Mouse (Mus musculus) bone marrow macrophage, adult 2 months (primary cell): ENCODE measurements at regions not wholly inside any gene's neighbourhood (a gene's known extent, or its start where the extent isn't known, plus 50 kb on each side); places are given as distances from the start of the nearest gene placed in this dataset.

Experiments used
- CTCF ChIP-seq: IDR thresholded peaks from 2 replicates; pipeline ENCODE4 v1.5.1; 2012; ENCODE audit warnings: low read depth, mild to moderate bottlenecking, low read length, moderate library complexity
- POLR2A ChIP-seq: IDR thresholded peaks from 2 replicates; pipeline ENCODE4 v1.6.1; 2012; ENCODE audit warnings: mild to moderate bottlenecking, low read depth, low read length, borderline replicate concordance

DNA sequence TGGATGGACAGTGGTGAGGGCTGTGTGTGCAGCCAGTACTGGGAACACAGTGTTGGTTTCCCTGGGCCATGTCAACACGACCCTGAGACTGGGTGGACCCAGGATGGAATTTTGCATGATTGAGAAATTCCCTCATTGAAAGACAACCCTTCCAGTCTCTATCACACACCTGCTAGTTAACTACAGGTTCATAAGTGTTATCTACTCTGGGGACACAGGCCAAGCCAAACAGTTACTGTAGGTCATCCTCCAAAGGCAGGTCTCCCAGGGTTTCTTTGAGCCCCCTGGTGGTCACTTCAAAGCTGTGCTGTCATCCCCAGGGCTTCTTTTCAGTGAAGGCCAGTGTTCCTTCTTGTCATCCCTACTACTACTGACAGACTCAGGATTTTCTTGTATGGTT lies 276.7 kb downstream of the Cyp26b1 start:
- TF ChIP-seq POLR2A: no peak
- no peak for TF ChIP-seq CTCF
